In genomic region chr17:23603542-23603941, GRCm38 (mm10) we compare ENCODE assay signal across 9 mouse cellular contexts. TPM values are rescaled to one million over a fixed set of nuclear protein-coding genes. Genes with fewer than 3 reads are reported as not detected.
DNase-seq lines count a peak whose midpoint lies in the region; ATAC-seq and TF ChIP-seq lines count a peak whose summit lies in the region.
"Had no signal": no experiment of that assay in that cellular context is flagged by ENCODE, and none has a peak within 500 bp of the region (broad histone marks: within the 10 kb centered on the region; RNA-seq: fewer than 3 reads in every experiment).

No protein-coding gene starts in this region.

- TF ChIP-seq EP300 in CH12.LX (IDR thresholded peaks at IDR 0.05; ENCODE audit: low read length) = no peak

- 54% methylated on average over 2 of the region's 2 CpGs for WGBS in hindbrain, embryonic 11.5 days
- 68% methylated on average over 2 of the region's 2 CpGs for WGBS in hindbrain, embryonic 13.5 days
- WGBS in bone marrow, adult 2 months = 50% methylated on average over 2 of the region's 2 CpGs

- H3K4me1 ChIP-seq in hindbrain, embryonic 11.5 days (replicated peaks; ENCODE audit: control insufficient read depth, insufficient read depth, low read length) = no peaks in the 10 kb centered on the region
- peaks cover 10% of the 10 kb centered on the region for H3K4me1 ChIP-seq in hindbrain, embryonic 13.5 days (replicated peaks)
- H3K4me1 ChIP-seq in CH12.LX (ENCODE audit: control insufficient read depth in 1 of 2, insufficient read depth in 2 of 2) = peaks cover 8 to 9% of the 10 kb centered on the region in 2 experiments
- H3K4me1 ChIP-seq in bone marrow, adult 2 months (ENCODE audit: control insufficient read depth, insufficient read depth, low read length) = no peaks in the 10 kb centered on the region

- no peak for ATAC-seq in hindbrain, embryonic 11.5 days (ENCODE audit: low FRiP score)
- no peak for ATAC-seq in hindbrain, embryonic 13.5 days (ENCODE audit: low FRiP score)

- H3K27me3 ChIP-seq in hindbrain, embryonic 11.5 days (ENCODE audit: control insufficient read depth, insufficient read depth, low read length) = no peaks in the 10 kb centered on the region; the same call in 1 of the 2 replicates
- peaks cover 15% of the 10 kb centered on the region for H3K27me3 ChIP-seq in hindbrain, embryonic 13.5 days
- H3K27me3 ChIP-seq in CH12.LX (replicated peaks) = peaks cover 66% of the 10 kb centered on the region

- H3K9me3 ChIP-seq in hindbrain, embryonic 11.5 days (ENCODE audit: control insufficient read depth, low read length) = no peaks in the 10 kb centered on the region
- H3K9me3 ChIP-seq in hindbrain, embryonic 13.5 days = no peaks in the 10 kb centered on the region
- H3K9me3 ChIP-seq in CH12.LX (replicated peaks; ENCODE audit: low read length) = no peaks in the 10 kb centered on the region

- TF ChIP-seq CTCF in CH12.LX (conservative IDR thresholded peaks at IDR 0.05 in 1 of 2, IDR thresholded peaks at IDR 0.05 in 1 of 2; ENCODE audit: low read depth in 2 of 2, low read length in 2 of 2) = peak; percentile 11 to 89; a peak in 2 of 4 replicates
- TF ChIP-seq CTCF in bone marrow, adult 2 months (IDR thresholded peaks at IDR 0.05; ENCODE audit: control insufficient read depth, insufficient read depth, low read length) = peak; percentile 28; the same call in 1 of the 2 replicates

- TF ChIP-seq POLR2A in CH12.LX (IDR thresholded peaks at IDR 0.05; ENCODE audit: low read depth, low read length) = no peak
- no peak for TF ChIP-seq POLR2A in bone marrow, adult 2 months (IDR thresholded peaks at IDR 0.05; ENCODE audit: borderline replicate concordance, control insufficient read depth, low read depth, low read length)

- H3K79me2 ChIP-seq in CH12.LX (replicated peaks; ENCODE audit: control insufficient read depth, extremely low read depth, insufficient read depth, poor library complexity, severe bottlenecking) = no peaks in the 10 kb centered on the region

- TF ChIP-seq RAD21 in CH12.LX (IDR thresholded peaks at IDR 0.05; ENCODE audit: low read depth, low read length) = peak; percentile 79

- no peak overlapping the region for H3K4me2 ChIP-seq in hindbrain, embryonic 11.5 days (replicated peaks; ENCODE audit: low read depth, low read length)
- no peak overlapping the region for H3K4me2 ChIP-seq in hindbrain, embryonic 13.5 days
- H3K4me2 ChIP-seq in CH12.LX (ENCODE audit: insufficient read depth, low read depth, poor library complexity, severe bottlenecking) = no peak overlapping the region

- no peaks in the 10 kb centered on the region for H3K36me3 ChIP-seq in hindbrain, embryonic 11.5 days (ENCODE audit: control insufficient read depth, insufficient read depth, low read length)
- H3K36me3 ChIP-seq in hindbrain, embryonic 13.5 days = no peaks in the 10 kb centered on the region
- no peaks in the 10 kb centered on the region for H3K36me3 ChIP-seq in CH12.LX (replicated peaks in 1 of 2; ENCODE audit: control insufficient read depth in 1 of 2, insufficient read depth in 1 of 2, low read length in 1 of 2)

- in situ Hi-C loops in CH12.LX (cut with MboI; ENCODE audit: low pct_ligation_motif_present, low pct_unique_long_range_greater_than_20kb, low sequenced_read_pairs) = loop anchor here (5.0 kb wide), 1 partner anchor 36 kb away; no protein-coding TSS in a partner anchor

- DNase-seq in hindbrain, embryonic 11.5 days (ENCODE audit: low spot score) = peak; percentile 46
- DNase-seq in CH12.LX (ENCODE audit: extremely low read depth) = peak; percentile 63
- peak; percentile 36 for DNase-seq in lung, postnatal 10 days
- no peak for DNase-seq in spleen, adult 12 weeks (ENCODE audit: low spot score)
- DNase-seq in right cerebral cortex, postnatal 14 days = no peak
- no peak for DNase-seq in gastrocnemius, adult 8-10 months (ENCODE audit: low spot score in 2 of 2)

- dilution Hi-C loops in CH12.LX (cut with MboI; ENCODE audit: extremely low pct_ligation_motif_present, extremely low pct_unique_long_range_greater_than_20kb, low sequenced_read_pairs) = no loop called here

- no peak overlapping the region for H3K27ac ChIP-seq in hindbrain, embryonic 11.5 days (ENCODE audit: low read depth, low read length)
- H3K27ac ChIP-seq in hindbrain, embryonic 13.5 days = no peak overlapping the region
- no peak overlapping the region for H3K27ac ChIP-seq in CH12.LX (ENCODE audit: insufficient read depth, low read depth)
- no peak overlapping the region for H3K27ac ChIP-seq in bone marrow, adult 2 months (ENCODE audit: control insufficient read depth, insufficient read depth, low read depth, low read length, poor library complexity)

- no peak overlapping the region for H3K9ac ChIP-seq in hindbrain, embryonic 11.5 days (ENCODE audit: low read depth, low read length)
- no peak overlapping the region for H3K9ac ChIP-seq in hindbrain, embryonic 13.5 days
- no peak overlapping the region for H3K9ac ChIP-seq in CH12.LX (ENCODE audit: insufficient read depth, low read depth)

- H3K4me3 ChIP-seq in hindbrain, embryonic 11.5 days (ENCODE audit: low read depth, low read length) = no peak overlapping the region
- H3K4me3 ChIP-seq in hindbrain, embryonic 13.5 days = no peak overlapping the region
- H3K4me3 ChIP-seq in CH12.LX (replicated peaks in 1 of 3; ENCODE audit: low read depth in 2 of 3, low read length in 2 of 3, poor library complexity in 1 of 3) = no peak overlapping the region
- no peak overlapping the region for H3K4me3 ChIP-seq in bone marrow, adult 2 months (replicated peaks; ENCODE audit: control insufficient read depth, low read depth, low read length)

TF ChIP-seq in CH12.LX, 34 proteins besides CTCF, POLR2A, EP300 and RAD21:
- TF ChIP-seq SMC3 (IDR thresholded peaks at IDR 0.05; ENCODE audit: low read depth, low read length) (peak; percentile 78), USF2 (conservative IDR thresholded peaks at IDR 0.05; ENCODE audit: low read depth, low read length) (no peak)

RNA-seq across cellular contexts. Expression of gene Zscan10, which starts 2.9 kb away (rescaled TPM):
- polyA plus RNA-seq in hindbrain, embryonic 11.5 days (2014; fragmentation: Nextera tagmentation; extraction: Ambion mirVana) = 0.32 and 0.34 TPM in 2 replicates
- polyA plus RNA-seq in hindbrain, embryonic 13.5 days (2015; fragmentation: Nextera tagmentation; extraction: Ambion mirVana) = 0.13 and 0.22 TPM in 2 replicates
- total RNA-seq in CH12.LX (2012; rRNA removed) = not detected in 2 replicates
- total RNA-seq in CH12.LX (2014; rRNA removed) = not detected in 2 replicates
- not detected in 2 replicates for polyA plus RNA-seq in CH12.LX (2012; ENCODE audit: insufficient read length, low read depth)
- 4.2 TPM in 1 of 2 replicates, not detected in the other for polyA plus RNA-seq in bone marrow, adult 2 months (2011; ENCODE audit: insufficient read depth, insufficient read length, low replicate concordance, missing spikeins)
- total RNA-seq in gastrocnemius, adult 8-10 months (2022) = not detected
- total RNA-seq: left cerebral cortex, postnatal 14 days had no signal

RNA-seq across cellular contexts. Expression of gene Zfp13, which starts 4.3 kb away (rescaled TPM):
- 16.5 and 16.7 TPM in 2 replicates for polyA plus RNA-seq in hindbrain, embryonic 11.5 days (2014; fragmentation: Nextera tagmentation; extraction: Ambion mirVana)
- 28.2 and 28.3 TPM in 2 replicates for polyA plus RNA-seq in hindbrain, embryonic 13.5 days (2015; fragmentation: Nextera tagmentation; extraction: Ambion mirVana)
- total RNA-seq in CH12.LX (2012; rRNA removed) (0.30 TPM in 1 of 2 replicates, not detected in the other), CH12.LX (2014; rRNA removed) (not detected in 2 replicates)
- polyA plus RNA-seq in CH12.LX (2012; ENCODE audit: insufficient read length, low read depth) = not detected in 2 replicates
- not detected in 2 replicates for polyA plus RNA-seq in bone marrow, adult 2 months (2011; ENCODE audit: insufficient read depth, insufficient read length, low replicate concordance, missing spikeins)
- 1 to 10 TPM; 2.8 to 3.9 (median 3.2) TPM for total RNA-seq in gastrocnemius, adult 8-10 months (2022)

RNA-seq across cellular contexts. Expression of gene Zfp213, which starts 39.5 kb away (rescaled TPM):
- 16.1 and 17.4 TPM in 2 replicates for polyA plus RNA-seq in hindbrain, embryonic 11.5 days (2014; fragmentation: Nextera tagmentation; extraction: Ambion mirVana)
- polyA plus RNA-seq in hindbrain, embryonic 13.5 days (2015; fragmentation: Nextera tagmentation; extraction: Ambion mirVana) = 17.7 and 18.2 TPM in 2 replicates
- total RNA-seq in CH12.LX (2012; rRNA removed) (10.9 and 11.4 TPM in 2 replicates), CH12.LX (2014; rRNA removed) (8.5 and 9.4 TPM in 2 replicates)
- 7.1 and 8.0 TPM in 2 replicates for polyA plus RNA-seq in CH12.LX (2012; ENCODE audit: insufficient read length, low read depth)
- polyA plus RNA-seq in bone marrow, adult 2 months (2011; ENCODE audit: insufficient read depth, insufficient read length, low replicate concordance, missing spikeins) = 3.6 and 4.3 TPM in 2 replicates
- total RNA-seq in gastrocnemius, adult 8-10 months (2022) = 1 to 10 TPM; 2.1 to 2.7 (median 2.2) TPM

RNA-seq across cellular contexts. Expression of gene Mmp25, which starts 41.5 kb away (rescaled TPM):
- polyA plus RNA-seq in hindbrain, embryonic 11.5 days (2014; fragmentation: Nextera tagmentation; extraction: Ambion mirVana) = 0.82 and 0.99 TPM in 2 replicates
- polyA plus RNA-seq in hindbrain, embryonic 13.5 days (2015; fragmentation: Nextera tagmentation; extraction: Ambion mirVana) = 1.2 and 1.7 TPM in 2 replicates
- total RNA-seq in CH12.LX (2012; rRNA removed) (0.04 TPM in 1 of 2 replicates, not detected in the other), CH12.LX (2014; rRNA removed) (0.04 TPM in 1 of 2 replicates, not detected in the other)
- not detected in 2 replicates for polyA plus RNA-seq in CH12.LX (2012; ENCODE audit: insufficient read length, low read depth)
- 4.8 and 18.0 TPM in 2 replicates for polyA plus RNA-seq in bone marrow, adult 2 months (2011; ENCODE audit: insufficient read depth, insufficient read length, low replicate concordance, missing spikeins)
- total RNA-seq in gastrocnemius, adult 8-10 months (2022) = not detected

RNA-seq across cellular contexts. Expression of gene Bicdl2, which starts 56.8 kb away (rescaled TPM):
- polyA plus RNA-seq in hindbrain, embryonic 11.5 days (2014; fragmentation: Nextera tagmentation; extraction: Ambion mirVana) = 0.15 and 0.79 TPM in 2 replicates
- 0.10 TPM in 1 of 2 replicates, not detected in the other for polyA plus RNA-seq in hindbrain, embryonic 13.5 days (2015; fragmentation: Nextera tagmentation; extraction: Ambion mirVana)
- not detected in 2 replicates for total RNA-seq in CH12.LX (2012; rRNA removed)
- not detected in 2 replicates for total RNA-seq in CH12.LX (2014; rRNA removed)
- 0.25 TPM in 1 of 2 replicates, not detected in the other for polyA plus RNA-seq in CH12.LX (2012; ENCODE audit: insufficient read length, low read depth)
- 0.66 and 2.2 TPM in 2 replicates for polyA plus RNA-seq in bone marrow, adult 2 months (2011; ENCODE audit: insufficient read depth, insufficient read length, low replicate concordance, missing spikeins)
- total RNA-seq in gastrocnemius, adult 8-10 months (2022) = not detected
- total RNA-seq: left cerebral cortex, postnatal 14 days had no signal

Comparison
In these comparisons a context has a peak if more than half of its experiments do, and no peak if none do; other contexts are left out.
1. DNase-seq: peak in hindbrain, embryonic 11.5 days (single experiment), CH12.LX (single experiment) and lung, postnatal 10 days (single experiment); none in spleen, adult 12 weeks (single experiment), right cerebral cortex, postnatal 14 days (single experiment) and gastrocnemius, adult 8-10 months (0 of 2).